Mouse (Mus musculus) liver, embryonic 14.5 days (tissue): Measurements from ENCODE around the gene Elac2. TPM values are rescaled to one million over a fixed set of nuclear protein-coding genes. Genes with fewer than 3 reads are reported as not detected.

ENCODE experiments used
- ATAC-seq: fragments of 200-750 bp; cut with Nextera tagmentation; 2 replicates; pipeline ENCODE4 v1.8.0; 2017; ENCODE audit warnings: moderate number of reproducible peaks, mild to moderate bottlenecking, moderate library complexity; ENCODE audit not compliant: insufficient read depth
- DNase-seq, 3 experiments: peaks; one replicate each; pipeline ENCODE4 v3.0.0-alpha.2; 2012 to 2013; ENCODE audit warnings: low read depth in 3 of 3, low spot score in 3 of 3
- H3K27ac ChIP-seq: fragments of 300-500 bp; sonication (generic); 2 replicates; pipeline ENCODE4 v1.5.1; 2014; ENCODE audit warnings: moderate library complexity, mild to moderate bottlenecking, control low read depth, inconsistent platforms
- H3K27me3 ChIP-seq: fragments of 300-500 bp; sonication (generic); 2 replicates; pipeline ENCODE4 v1.6.1; 2014; ENCODE audit warnings: mild to moderate bottlenecking, low read length, moderate library complexity; ENCODE audit not compliant: control insufficient read depth, insufficient read depth
- H3K36me3 ChIP-seq: fragments of 300-500 bp; sonication (generic); replicated peaks from 2 replicates; pipeline ENCODE4 v1.6.1; 2014; ENCODE audit warnings: low read depth; ENCODE audit not compliant: control insufficient read depth, insufficient read depth
- H3K4me1 ChIP-seq, 2 experiments: fragments of 200-500 bp in 1 of 2; fragments of 300-500 bp in 1 of 2; sonication (generic) in 1 of 2; replicated peaks; 2 replicates each; pipeline ENCODE4 v1.6.1; 2012 to 2014; ENCODE audit warnings: antibody characterized with exemption in 1 of 2, inconsistent platforms in 1 of 2, low read length in 1 of 2; ENCODE audit not compliant: control insufficient read depth in 2 of 2, insufficient read depth in 2 of 2
- H3K4me2 ChIP-seq: fragments of 300-500 bp; sonication (generic); 2 replicates; pipeline ENCODE4 v1.6.1; 2014; ENCODE audit warnings: low read depth, mild to moderate bottlenecking, control low read depth, moderate library complexity
- H3K4me3 ChIP-seq, 2 experiments: fragments of 200-500 bp in 1 of 2; fragments of 300-500 bp in 1 of 2; sonication (generic) in 1 of 2; 2 replicates each; pipeline ENCODE4 v1.5.1; 2012 to 2014; ENCODE audit warnings: low read depth in 2 of 2, low read length in 2 of 2, mild to moderate bottlenecking in 2 of 2, control low read depth in 1 of 2, inconsistent platforms in 1 of 2, moderate library complexity in 1 of 2; ENCODE audit not compliant: insufficient read depth in 1 of 2
- H3K9ac ChIP-seq: fragments of 300-500 bp; sonication (generic); replicated peaks from 2 replicates; pipeline ENCODE4 v1.6.1; 2014; ENCODE audit warnings: mild to moderate bottlenecking, control low read depth, moderate library complexity
- H3K9me3 ChIP-seq: fragments of 300-500 bp; sonication (generic); 2 replicates; pipeline ENCODE4 v1.6.1; 2016; ENCODE audit warnings: low read length, mixed read lengths; ENCODE audit not compliant: control insufficient read depth
- CTCF ChIP-seq: IDR thresholded peaks from 2 replicates; pipeline ENCODE4 v1.5.1; 2016; ENCODE audit warnings: antibody characterized with exemption, low read depth, control low read depth
- EP300 ChIP-seq: IDR thresholded peaks from 2 replicates; pipeline ENCODE4 v1.6.1; 2016; ENCODE audit warnings: antibody characterized with exemption, low read depth
- WGBS: fragments of 180-500 bp; shearing (Covaris S2); extraction: QIAGEN DNeasy Blood & Tissue Kit; methylation state at CpG from one replicate; pipeline ENCODE4 v1.1.7; 2014; ENCODE audit not compliant: insufficient replicate concordance; 5-methylcytosine and 5-hydroxymethylcytosine counted together
- polyA plus RNA-seq, 2 experiments: library from polyadenylated mRNA; depleted of rRNA in 1 of 2; stranded (reverse) in 1 of 2; unstranded in 1 of 2; fragments of >200 nt; fragmentation: Nextera tagmentation in 1 of 2; extraction: Ambion mirVana in 1 of 2; gene quantifications; 2 replicates each; pipeline versions ENCODE4 v1.2.1 to v1.2.3; 2012 to 2014

The Elac2 gene
- polyA plus RNA-seq, 2 experiments = 12.1 to 13.0 TPM

DNA sequence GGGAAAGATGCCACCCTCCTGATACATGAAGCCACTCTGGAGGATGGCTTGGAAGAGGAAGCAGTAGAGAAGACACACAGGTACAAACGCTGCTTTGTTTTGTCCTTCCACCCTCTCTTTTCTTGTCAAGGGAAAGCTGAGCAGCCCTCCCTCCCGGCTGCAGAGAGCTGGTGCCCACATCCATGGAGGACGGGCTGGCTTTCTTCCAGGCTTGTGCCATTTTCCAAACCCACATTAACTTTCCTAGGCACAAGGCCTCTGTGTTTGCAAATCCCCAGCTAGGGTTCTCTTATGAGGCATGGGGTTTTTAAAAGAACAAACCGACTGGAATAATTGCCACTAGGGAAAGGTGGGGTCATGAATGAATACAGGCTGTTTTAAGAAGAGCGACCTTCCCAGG is 20.8 kb downstream of the Elac2 start:
- no peaks in the 10 kb centered on the region for H3K4me1 ChIP-seq
- no peak overlapping the region for H3K4me3 ChIP-seq
- H3K27me3 ChIP-seq = no peaks in the 10 kb centered on the region
- H3K4me2 ChIP-seq = no peak overlapping the region
- WGBS = 78% methylated on average over 5 of the region's 5 CpGs
- no peak overlapping the region for H3K27ac ChIP-seq
- no peak overlapping the region for H3K9ac ChIP-seq
- DNase-seq (no peak), ATAC-seq (no peak)
- TF ChIP-seq CTCF = no peak
- TF ChIP-seq EP300 = no peak
- H3K9me3 ChIP-seq = no peaks in the 10 kb centered on the region
- peaks cover 16% of the 10 kb centered on the region for H3K36me3 ChIP-seq

GRCm38 (mm10) chr11:65001729-65002128 is 22.9 kb downstream of the Elac2 start:
- no peak for ATAC-seq
- no peaks in the 10 kb centered on the region for H3K27me3 ChIP-seq
- H3K9ac ChIP-seq = no peak overlapping the region
- no peak for TF ChIP-seq EP300
- H3K4me1 ChIP-seq = no peaks in the 10 kb centered on the region
- peaks cover 12% of the 10 kb centered on the region for H3K36me3 ChIP-seq
- 77% methylated on average over 14 of the region's 14 CpGs for WGBS
- H3K4me3 ChIP-seq = no peak overlapping the region
- no peak overlapping the region for H3K27ac ChIP-seq
- H3K4me2 ChIP-seq = no peak overlapping the region
- no peaks in the 10 kb centered on the region for H3K9me3 ChIP-seq
- no peak for DNase-seq

- WGBS = 62% methylated on average over 5 of the region's 5 CpGs
- Histone ChIP-seq H3K4me1 (no peaks in the 10 kb centered on the region), H3K27me3 (no peaks in the 10 kb centered on the region), H3K27ac (no peak overlapping the region), H3K9ac (no peak overlapping the region), H3K4me3 (no peak overlapping the region), H3K9me3 (no peaks in the 10 kb centered on the region), H3K4me2 (no peak overlapping the region), H3K36me3 (peaks cover 12% of the 10 kb centered on the region)
- no peak for DNase-seq
- no peak for ATAC-seq
- TF ChIP-seq CTCF (no peak), EP300 (no peak)
Measured at GRCm38 (mm10) chr11:65003611-65004010, 24.8 kb downstream of the Elac2 start.

DNA sequence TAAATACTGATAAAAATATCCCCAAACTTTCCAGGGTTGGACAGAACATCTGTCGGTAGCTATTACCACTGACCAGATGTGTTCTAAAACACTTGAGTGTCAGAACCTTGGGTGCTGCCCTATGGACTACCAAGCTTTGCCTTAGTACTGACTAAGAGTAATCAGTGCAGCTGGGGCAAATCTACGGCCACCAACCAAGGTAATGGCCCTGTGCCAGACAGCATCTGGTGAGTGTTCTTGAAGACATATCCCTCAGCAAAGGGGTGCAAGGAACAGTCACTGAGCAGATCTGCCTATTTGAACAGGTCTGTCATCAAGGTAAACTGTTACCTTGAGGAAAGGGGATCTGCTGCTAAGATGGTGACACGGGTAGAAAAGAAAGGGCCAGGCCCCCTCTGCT is 26.0 kb downstream of the Elac2 start:
- no peak for DNase-seq
- H3K9me3 ChIP-seq = no peaks in the 10 kb centered on the region
- WGBS = 63% methylated on average over 3 of the region's 3 CpGs

GRCm38 (mm10) chr11:65006047-65006446 is 27.2 kb downstream of the Elac2 start:
- no peak overlapping the region for H3K4me3 ChIP-seq
- no peak for DNase-seq
- no peak overlapping the region for H3K4me2 ChIP-seq
- ATAC-seq = no peak
- WGBS = 64% methylated on average over 4 of the region's 4 CpGs
- H3K4me1 ChIP-seq = no peaks in the 10 kb centered on the region
- no peaks in the 10 kb centered on the region for H3K27me3 ChIP-seq
- H3K9me3 ChIP-seq = no peaks in the 10 kb centered on the region
- TF ChIP-seq CTCF = no peak
- TF ChIP-seq EP300 = no peak
- no peak overlapping the region for H3K27ac ChIP-seq
- peaks cover 5% of the 10 kb centered on the region for H3K36me3 ChIP-seq
- H3K9ac ChIP-seq = no peak overlapping the region

More for the DNA sequence above, 26.0 kb downstream of the Elac2 start:
- H3K4me3 ChIP-seq = no peak overlapping the region
- no peaks in the 10 kb centered on the region for H3K4me1 ChIP-seq
- no peak for TF ChIP-seq CTCF
- no peak for TF ChIP-seq EP300
- peaks cover 7% of the 10 kb centered on the region for H3K36me3 ChIP-seq
- H3K9ac ChIP-seq = no peak overlapping the region
- no peak for ATAC-seq
- no peak overlapping the region for H3K27ac ChIP-seq
- H3K4me2 ChIP-seq = no peak overlapping the region
- no peaks in the 10 kb centered on the region for H3K27me3 ChIP-seq
